ENCODE assay signal across 31 mouse cellular contexts in genomic region chr15:10962601-10963000, GRCm38 (mm10). TPM values are rescaled to one million over a fixed set of nuclear protein-coding genes. Genes with fewer than 3 reads are reported as not detected.
"Had no signal": no experiment of that assay in that cellular context is flagged by ENCODE, and none has a peak within 500 bp of the region (broad histone marks: within the 10 kb centered on the region; RNA-seq: fewer than 3 reads in every experiment).

No protein-coding gene starts in this region.

- H3K36me3 ChIP-seq: embryonic facial prominence, embryonic 10.5 days; embryonic facial prominence, embryonic 12.5 days; embryonic facial prominence, embryonic 13.5 days; embryonic facial prominence, embryonic 15.5 days; forebrain, embryonic 10.5 days; forebrain, embryonic 12.5 days; forebrain, embryonic 15.5 days had no signal

- H3K27me3 ChIP-seq: embryonic facial prominence, embryonic 12.5 days; embryonic facial prominence, embryonic 13.5 days; embryonic facial prominence, embryonic 15.5 days; forebrain, embryonic 12.5 days; forebrain, embryonic 13.5 days; forebrain, embryonic 15.5 days had no signal

- H3K4me1 ChIP-seq: embryonic facial prominence, embryonic 10.5 days; embryonic facial prominence, embryonic 12.5 days; embryonic facial prominence, embryonic 13.5 days; embryonic facial prominence, embryonic 15.5 days; forebrain, embryonic 12.5 days; forebrain, embryonic 13.5 days; forebrain, embryonic 15.5 days had no signal

- ATAC-seq: forebrain, embryonic 13.5 days; forebrain, embryonic 14.5 days; forebrain, embryonic 15.5 days; forebrain, embryonic 16.5 days; forebrain, postnatal 0 days had no signal

- H3K4me2 ChIP-seq: embryonic facial prominence, embryonic 12.5 days; embryonic facial prominence, embryonic 13.5 days; embryonic facial prominence, embryonic 15.5 days; forebrain, embryonic 12.5 days; forebrain, embryonic 13.5 days; forebrain, embryonic 15.5 days had no signal

- H3K4me3 ChIP-seq: embryonic facial prominence, embryonic 10.5 days; embryonic facial prominence, embryonic 12.5 days; embryonic facial prominence, embryonic 13.5 days; embryonic facial prominence, embryonic 15.5 days; erythroblast, embryonic 14.5 days; forebrain, embryonic 10.5 days; forebrain, embryonic 12.5 days; forebrain, embryonic 13.5 days; forebrain, embryonic 15.5 days; gastrocnemius, adult 2 months had no signal

- H3K9ac ChIP-seq: embryonic facial prominence, embryonic 12.5 days; embryonic facial prominence, embryonic 13.5 days; embryonic facial prominence, embryonic 15.5 days; forebrain, embryonic 12.5 days; forebrain, embryonic 13.5 days; forebrain, embryonic 15.5 days; forebrain, postnatal 0 days had no signal

- H3K27ac ChIP-seq: embryonic facial prominence, embryonic 10.5 days; embryonic facial prominence, embryonic 12.5 days; embryonic facial prominence, embryonic 13.5 days; embryonic facial prominence, embryonic 15.5 days; forebrain, embryonic 10.5 days; forebrain, embryonic 12.5 days; forebrain, embryonic 13.5 days; forebrain, embryonic 15.5 days; gastrocnemius, adult 2 months had no signal

- H3K9me3 ChIP-seq: embryonic facial prominence, embryonic 10.5 days; embryonic facial prominence, embryonic 12.5 days; embryonic facial prominence, embryonic 13.5 days; embryonic facial prominence, embryonic 15.5 days; forebrain, embryonic 10.5 days; forebrain, embryonic 12.5 days; forebrain, embryonic 13.5 days; forebrain, embryonic 15.5 days had no signal

- DNase-seq: cerebellum, adult 2 months; cerebellum, adult 8-10 months; cerebellum, adult 9-10 months; cerebellum, adult 9-11 months; cerebellum, postnatal 10 days; cerebellum, postnatal 14 days; cerebellum, postnatal 25 days; cerebellum, postnatal 36 days; embryo, embryonic 11 days; forebrain, postnatal 0 days; gastrocnemius, adult 2 months; gastrocnemius, postnatal 10 days; gastrocnemius, postnatal 14 days; gastrocnemius, postnatal 25 days; gastrocnemius, postnatal 36 days; heart, adult 11 months; heart, adult 18-20 months had no signal

RNA-seq across cellular contexts. Expression of gene C1qtnf3, which starts 10.5 kb away (rescaled TPM):
- total RNA-seq: common myeloid progenitor, adult 5-6 weeks; granulocyte monocyte progenitor cell, adult 5-6 weeks; heart, adult 18-20 months had no signal
- polyA plus RNA-seq: erythroblast, embryonic 14.5 days; forebrain, embryonic 10.5 days had no signal

RNA-seq across cellular contexts. Expression of gene Slc45a2, which starts 37.9 kb away (rescaled TPM):
- total RNA-seq: common myeloid progenitor, adult 5-6 weeks; forebrain, postnatal 0 days; gastrocnemius, adult 2 months; gastrocnemius, adult 8-10 months; gastrocnemius, postnatal 10 days; gastrocnemius, postnatal 14 days; gastrocnemius, postnatal 25 days; granulocyte monocyte progenitor cell, adult 5-6 weeks; heart, adult 18-20 months had no signal
- polyA plus RNA-seq: erythroblast, embryonic 14.5 days; forebrain, embryonic 13.5 days; forebrain, embryonic 14.5 days; forebrain, embryonic 15.5 days had no signal
